Mouse (Mus musculus) adrenal gland, postnatal 25 days (tissue): ENCODE measurements around the gene Ltb. TPM values are rescaled to one million over a fixed set of nuclear protein-coding genes. Genes with fewer than 3 reads are reported as not detected.
"Not testable (repeated sequence)": the region's sequence is repeated elsewhere in the genome, so short reads cannot be mapped to it uniquely, and the experiment has no call there.

Source experiments
- DNase-seq: peaks from one replicate; pipeline ENCODE4 v3.0.0; 2021; ENCODE audit warnings: mixed read lengths
- total RNA-seq: library from RNA; stranded (reverse); gene quantifications from 2 replicates; pipeline ENCODE4 v1.2.3, GENCODE M21; 2021

Gene Ltb
- total RNA-seq, 1 experiment from 2014 or later: 8.5 TPM

DNA sequence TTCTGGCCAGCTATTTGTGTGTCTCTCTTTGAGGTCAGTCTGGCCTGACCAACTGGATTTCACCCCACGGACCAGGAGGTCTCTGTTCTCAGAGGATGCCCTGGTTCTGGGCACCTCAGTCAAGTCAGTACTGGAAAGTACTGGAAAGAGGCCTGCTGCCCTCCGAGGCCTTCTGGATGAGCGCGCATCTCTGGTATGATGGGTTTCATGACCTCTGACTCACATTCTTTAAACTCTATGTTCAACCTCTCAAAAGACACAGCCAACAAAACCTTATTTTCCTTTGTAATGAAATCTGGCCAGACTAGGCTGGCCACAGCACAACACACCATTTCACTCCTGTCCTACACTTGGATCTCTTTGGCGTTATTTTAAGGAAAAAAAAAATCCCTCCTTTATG lies 31.2 kb downstream of the Ltb start:
- DNase-seq: no peak

DNA sequence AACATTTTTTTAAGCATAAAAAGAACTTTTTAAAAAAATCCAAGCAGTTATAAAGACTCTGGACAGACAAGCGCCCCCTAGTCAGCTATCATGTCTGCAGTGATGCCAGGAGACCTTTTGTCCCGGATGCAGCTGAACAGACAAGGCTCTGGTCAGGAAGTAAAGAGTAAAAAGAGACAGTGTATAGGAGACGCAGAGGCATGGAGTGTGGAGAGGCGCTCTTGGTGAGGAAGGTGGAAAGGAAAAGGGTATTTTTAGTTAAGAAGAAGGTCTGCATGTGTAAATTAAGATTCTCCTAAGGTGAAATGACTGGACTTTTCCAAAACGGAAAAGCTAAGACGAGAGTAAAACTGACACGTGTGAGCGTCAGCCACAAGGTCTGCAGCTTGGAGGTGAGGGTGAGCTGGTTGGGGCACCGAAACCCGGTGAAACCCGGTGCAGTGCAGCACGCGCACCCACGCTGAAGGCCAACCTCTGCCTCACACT lies 32.4 kb downstream of the Ltb start:
- no peak for DNase-seq

GRCm38 (mm10) chr17:35231022-35231421 lies 36.8 kb downstream of the Ltb start:
- no peak for DNase-seq

- DNase-seq: peak; percentile 89
Observed at GRCm38 (mm10) chr17:35232043-35232442, 37.8 kb downstream of the Ltb start.

- no peak for DNase-seq
Observed at GRCm38 (mm10) chr17:35232659-35233058, 38.4 kb downstream of the Ltb start.

- no peak for DNase-seq
Observed at GRCm38 (mm10) chr17:35233114-35233980, 39.1 kb downstream of the Ltb start, which contains the start of gene Atp6v1g2. Atp6v1g2 (plus strand) TSS chr17:35233660.

- not testable (repeated sequence) for DNase-seq
Observed at GRCm38 (mm10) chr17:35234090-35234489, 39.9 kb downstream of the Ltb start.

- peak; percentile 58 for DNase-seq
Observed at GRCm38 (mm10) chr17:35234903-35235302, 40.7 kb downstream of the Ltb start.

DNA sequence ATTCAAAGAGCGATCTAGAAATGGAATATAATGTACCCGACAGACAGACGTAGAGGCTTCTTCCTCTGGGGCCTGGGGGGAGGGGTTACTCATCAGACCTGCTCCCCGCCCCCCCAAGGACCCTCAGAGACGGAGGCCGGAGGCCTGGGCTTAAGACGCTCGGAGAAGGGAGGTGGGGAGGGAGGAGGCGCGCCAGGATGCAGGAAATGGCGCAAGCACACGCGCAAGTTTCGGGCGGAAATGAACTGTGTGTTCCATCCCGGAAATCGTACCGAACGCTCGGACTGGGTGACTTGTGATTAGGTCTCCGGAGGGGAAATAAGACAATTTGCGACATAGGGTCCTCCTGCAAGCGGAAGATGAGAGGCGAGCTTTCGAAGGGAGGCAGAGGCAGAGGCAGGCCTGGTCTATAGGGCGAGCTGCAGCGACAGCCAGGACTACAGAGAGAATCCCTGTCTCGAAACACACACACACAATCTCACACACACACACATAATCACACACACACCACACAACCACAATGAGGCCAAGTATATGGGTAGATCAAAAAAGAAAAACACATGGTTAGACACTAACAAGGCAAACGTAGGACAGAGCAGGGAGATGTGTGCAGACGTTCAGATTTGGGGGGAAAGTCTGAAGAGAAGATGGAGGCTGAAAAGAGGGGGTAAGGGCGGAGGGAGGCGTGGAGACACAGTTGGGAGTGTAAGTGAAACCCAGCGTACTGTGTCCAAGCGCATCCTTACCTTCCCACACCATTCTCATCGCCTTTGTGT lies 41.6 kb downstream of the Ltb start, which contains the start of gene Nfkbil1:
Gene Nfkbil1, minus strand, starts transcription at position 179 of the 776 bp plus-strand sequence.
- DNase-seq: peak; percentile 87

GRCm38 (mm10) chr17:35236390-35236746 lies 42.1 kb downstream of the Ltb start:
- peak; percentile 98 for DNase-seq

DNA sequence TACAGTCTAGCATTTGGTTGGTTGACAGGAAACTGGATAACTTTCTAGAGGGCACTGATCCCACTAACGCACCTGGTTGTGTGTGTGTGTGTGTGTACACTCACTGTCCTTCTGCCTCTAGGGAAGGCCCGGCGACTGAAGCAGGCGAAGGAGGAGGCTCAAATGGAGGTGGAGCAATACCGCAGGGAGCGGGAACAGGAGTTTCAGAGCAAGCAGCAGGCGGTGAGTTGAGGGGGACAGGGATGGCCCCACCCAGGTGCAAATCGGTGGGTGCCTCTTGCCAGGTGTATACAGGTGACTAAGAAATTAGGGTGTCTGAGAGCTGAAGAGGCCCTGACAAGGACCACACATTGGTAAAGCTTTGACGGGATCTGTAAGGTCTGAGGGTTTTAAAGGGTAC lies 42.8 kb downstream of the Ltb start:
- no peak for DNase-seq

- no peak for DNase-seq
Observed at GRCm38 (mm10) chr17:35237504-35237903, 43.3 kb downstream of the Ltb start.

- DNase-seq: no peak
Observed at GRCm38 (mm10) chr17:35239700-35240099, 45.5 kb downstream of the Ltb start.

GRCm38 (mm10) chr17:35240384-35241304 lies 46.4 kb downstream of the Ltb start:
- no peak for DNase-seq

- DNase-seq: peak; percentile 95
Observed at GRCm38 (mm10) chr17:35241305-35242014, 47.2 kb downstream of the Ltb start, which contains the start of gene Ddx39b. Ddx39b (plus strand) TSS chr17:35241746.

GRCm38 (mm10) chr17:35242015-35242941 lies 48.0 kb downstream of the Ltb start:
- DNase-seq: peak; percentile 66

DNA sequence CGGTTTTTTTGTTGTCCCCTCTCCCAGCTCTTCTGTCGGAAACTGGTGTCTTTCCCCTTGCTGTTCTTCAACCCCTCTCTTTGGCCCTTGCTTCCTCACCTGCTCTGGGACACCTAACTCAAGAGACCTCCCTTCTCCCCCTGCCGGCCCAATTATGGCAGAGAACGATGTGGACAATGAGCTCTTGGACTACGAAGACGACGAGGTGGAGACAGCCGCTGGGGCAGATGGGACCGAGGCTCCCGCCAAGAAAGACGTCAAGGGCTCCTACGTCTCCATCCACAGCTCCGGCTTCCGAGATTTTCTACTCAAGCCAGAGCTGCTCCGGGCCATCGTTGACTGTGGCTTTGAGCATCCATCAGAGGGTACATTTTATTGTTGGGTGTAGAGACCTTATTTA lies 48.8 kb downstream of the Ltb start:
- no peak for DNase-seq

- no peak for DNase-seq
Observed at GRCm38 (mm10) chr17:35244999-35245398, 50.8 kb downstream of the Ltb start.
